Mouse (Mus musculus) MEL (cell line): ENCODE results near the gene Zbtb40. TPM values are rescaled to one million over a fixed set of nuclear protein-coding genes. Genes with fewer than 3 reads are reported as not detected.

ENCODE experiments used
- DNase-seq: peaks from one replicate; pipeline ENCODE4 v3.0.0; 2011; ENCODE audit warnings: low read depth, low spot score
- H3K27ac ChIP-seq: 2 replicates; pipeline ENCODE4 v1.5.1; 2012; ENCODE audit warnings: low read depth, mild to moderate bottlenecking, control low read depth, low read length, moderate library complexity; ENCODE audit not compliant: control insufficient read depth
- H3K27me3 ChIP-seq, 2 experiments: fragments of 150-350 bp in 1 of 2; sonication (generic) in 1 of 2; 2 replicates each; pipeline ENCODE4 v1.6.1; 2012; ENCODE audit warnings: low read length in 2 of 2, mild to moderate bottlenecking in 2 of 2, improper control_type of control experiment in 1 of 2, moderate library complexity in 1 of 2; ENCODE audit not compliant: insufficient read depth in 2 of 2, control insufficient read depth in 1 of 2
- H3K36me3 ChIP-seq, 2 experiments: 2 replicates each; pipeline ENCODE4 v1.6.1; 2012 to 2014; ENCODE audit warnings: low read length in 2 of 2, improper control_type of control experiment in 1 of 2, inconsistent platforms in 1 of 2, mild to moderate bottlenecking in 1 of 2; ENCODE audit not compliant: insufficient read depth in 2 of 2, control insufficient read depth in 1 of 2
- H3K4me1 ChIP-seq, 2 experiments: fragments of 150-350 bp in 1 of 2; sonication (generic) in 1 of 2; 2 replicates each; pipeline ENCODE4 v1.6.1; 2012; ENCODE audit warnings: low read length in 2 of 2, improper control_type of control experiment in 1 of 2, mild to moderate bottlenecking in 1 of 2; ENCODE audit not compliant: insufficient read depth in 2 of 2, control insufficient read depth in 1 of 2
- H3K4me3 ChIP-seq, 2 experiments: fragments of 150-350 bp in 1 of 2; sonication (generic) in 1 of 2; 2 replicates each; pipeline ENCODE4 v1.5.1; 2012; ENCODE audit warnings: low read depth in 2 of 2, low read length in 2 of 2, mild to moderate bottlenecking in 2 of 2, moderate library complexity in 2 of 2, control low read depth in 1 of 2, improper control_type of control experiment in 1 of 2; ENCODE audit not compliant: control insufficient read depth in 1 of 2, insufficient read depth in 1 of 2
- H3K79me2 ChIP-seq: 2 replicates; pipeline ENCODE4 v1.6.1; 2012; ENCODE audit warnings: mild to moderate bottlenecking, low read length, moderate library complexity; ENCODE audit not compliant: control insufficient read depth, poor library complexity, insufficient read depth
- H3K9ac ChIP-seq: 2 replicates; pipeline ENCODE4 v1.6.1; 2012; ENCODE audit warnings: low read depth, mild to moderate bottlenecking, control low read depth, low read length, moderate library complexity; ENCODE audit not compliant: control insufficient read depth, poor library complexity, severe bottlenecking
- H3K9me3 ChIP-seq: fragments of 150-350 bp; sonication (generic); replicated peaks from 2 replicates; pipeline ENCODE4 v1.6.1; 2012; ENCODE audit warnings: mild to moderate bottlenecking, low read length, improper control_type of control experiment, moderate library complexity; ENCODE audit not compliant: insufficient read depth
- BHLHE40 ChIP-seq: IDR thresholded peaks from 2 replicates; pipeline ENCODE4 v1.6.1; 2012; ENCODE audit warnings: low read depth, mild to moderate bottlenecking, inconsistent platforms, low read length, improper control_type of control experiment, borderline replicate concordance
- CHD1 ChIP-seq: IDR thresholded peaks from 2 replicates; pipeline ENCODE4 v1.6.1; 2012; ENCODE audit warnings: low read depth, mild to moderate bottlenecking, inconsistent platforms, low read length, improper control_type of control experiment
- CTCF ChIP-seq, 3 experiments: IDR thresholded peaks in 2 of 3; conservative IDR thresholded peaks in 1 of 3; 2 replicates each; pipeline ENCODE4 v1.5.1; 2011 to 2012; ENCODE audit warnings: low read length in 3 of 3, low read depth in 2 of 3, mild to moderate bottlenecking in 2 of 3, improper control_type of control experiment in 1 of 3, inconsistent platforms in 1 of 3, mixed read lengths in 1 of 3, moderate library complexity in 1 of 3; ENCODE audit not compliant: control insufficient read depth in 1 of 3, insufficient read depth in 1 of 3, poor library complexity in 1 of 3, severe bottlenecking in 1 of 3
- E2F4 ChIP-seq: IDR thresholded peaks from 2 replicates; pipeline ENCODE4 v1.6.1; 2011; ENCODE audit warnings: low read depth, low read length, improper control_type of control experiment, borderline replicate concordance
- GATA1 ChIP-seq: IDR thresholded peaks from 2 replicates; pipeline ENCODE4 v1.6.1; 2011; ENCODE audit warnings: low read depth, low read length, improper control_type of control experiment
- MAX ChIP-seq: IDR thresholded peaks from 2 replicates; pipeline ENCODE4 v1.6.1; 2011; ENCODE audit warnings: low read length, improper control_type of control experiment
- MEF2A ChIP-seq: IDR thresholded peaks from 2 replicates; pipeline ENCODE4 v1.6.1; 2014; ENCODE audit warnings: low read depth, mild to moderate bottlenecking, inconsistent platforms, low read length, improper control_type of control experiment; ENCODE audit not compliant: poor library complexity, insufficient replicate concordance, severe bottlenecking; ENCODE audit errors: extremely low read depth
- POLR2AphosphoS2 ChIP-seq: IDR thresholded peaks from 2 replicates; pipeline ENCODE4 v1.6.1; 2011; ENCODE audit warnings: low read length, improper control_type of control experiment
- POLR2AphosphoS5 ChIP-seq: IDR thresholded peaks from 2 replicates; pipeline ENCODE4 v1.6.1; 2012; ENCODE audit warnings: low read depth, borderline replicate concordance, mild to moderate bottlenecking, inconsistent platforms, low read length, moderate library complexity, mixed read lengths
- SIN3A ChIP-seq: IDR thresholded peaks from 2 replicates; pipeline ENCODE4 v1.6.1; 2012; ENCODE audit warnings: low read length, improper control_type of control experiment, inconsistent platforms
- SMC3 ChIP-seq: IDR thresholded peaks from 2 replicates; pipeline ENCODE4 v1.6.1; 2011; ENCODE audit warnings: low read depth, low read length, improper control_type of control experiment
- UBTF ChIP-seq: IDR thresholded peaks from 2 replicates; pipeline ENCODE4 v1.6.1; 2012; ENCODE audit warnings: low read depth, mild to moderate bottlenecking, inconsistent platforms, low read length, improper control_type of control experiment, moderate library complexity, borderline replicate concordance; ENCODE audit not compliant: insufficient read depth
- USF1 ChIP-seq: IDR thresholded peaks from 2 replicates; pipeline ENCODE4 v1.6.1; 2014; ENCODE audit warnings: low read depth, mild to moderate bottlenecking, inconsistent platforms, low read length, improper control_type of control experiment, moderate library complexity
- USF2 ChIP-seq, 2 experiments: IDR thresholded peaks; 2 replicates each; pipeline ENCODE4 v1.6.1; 2011 to 2012; ENCODE audit warnings: improper control_type of control experiment in 2 of 2, low read length in 2 of 2, borderline replicate concordance in 1 of 2, inconsistent platforms in 1 of 2, low read depth in 1 of 2, mild to moderate bottlenecking in 1 of 2; ENCODE audit not compliant: insufficient read depth in 1 of 2
- ZC3H11A ChIP-seq: IDR thresholded peaks from 2 replicates; pipeline ENCODE4 v1.6.1; 2012; ENCODE audit warnings: low read depth, mild to moderate bottlenecking, inconsistent platforms, low read length, improper control_type of control experiment
- ZKSCAN1 ChIP-seq: IDR thresholded peaks from 2 replicates; pipeline ENCODE4 v1.6.1; 2012; ENCODE audit warnings: low read depth, mild to moderate bottlenecking, inconsistent platforms, low read length, improper control_type of control experiment, moderate library complexity
- ZMIZ1 ChIP-seq: IDR thresholded peaks from 2 replicates; pipeline ENCODE4 v1.6.1; 2012; ENCODE audit warnings: low read depth, mild to moderate bottlenecking, inconsistent platforms, low read length, improper control_type of control experiment, moderate library complexity
- ZNF384 ChIP-seq: IDR thresholded peaks from 2 replicates; pipeline ENCODE4 v1.6.1; 2012; ENCODE audit warnings: low read depth, mild to moderate bottlenecking, inconsistent platforms, low read length, improper control_type of control experiment
- polyA plus RNA-seq, 2 experiments: library from polyadenylated mRNA; stranded (reverse) in 1 of 2; unstranded in 1 of 2; fragments of >175 nt in 1 of 2; fragments of >200 nt in 1 of 2; gene quantifications; 2 replicates each; pipeline versions ENCODE4 v1.2.1 to v1.2.4; 2012; ENCODE audit warnings: low replicate concordance in 2 of 2, low read depth in 1 of 2; ENCODE audit not compliant: insufficient read length in 2 of 2, insufficient read depth in 1 of 2, missing spikeins in 1 of 2
- total RNA-seq: library from RNA; depleted of rRNA; stranded (reverse); fragments of 300-350 nt; gene quantifications from 2 replicates; pipeline ENCODE4 v1.2.3, GENCODE M21; 2012

Zbtb40 gene
- total and polyA plus RNA-seq, 3 experiments: 9.6 to 14.4 TPM; not detected in 1

- H3K79me2 ChIP-seq: no peaks in the 10 kb centered on the region
- H3K9ac ChIP-seq: no peak overlapping the region
- no peaks in the 10 kb centered on the region for H3K27me3 ChIP-seq
- H3K27ac ChIP-seq: no peak overlapping the region
- DNase-seq: no peak
- no peaks in the 10 kb centered on the region for H3K36me3 ChIP-seq
- H3K4me1 ChIP-seq: no peaks in the 10 kb centered on the region
- no peaks in the 10 kb centered on the region for H3K9me3 ChIP-seq
- H3K4me3 ChIP-seq: no peak overlapping the region
- TF ChIP-seq ZC3H11A (no peak), MEF2A (no peak), ZNF384 (no peak), MAX (no peak), POLR2AphosphoS2 (no peak), USF1 (no peak), ZMIZ1 (no peak), UBTF (no peak), SMC3 (no peak), GATA1 (no peak), BHLHE40 (no peak), SIN3A (no peak)
These were observed 88.5 kb downstream of the Zbtb40 start for GRCm38 (mm10) chr4:136960068-136960467.

DNA sequence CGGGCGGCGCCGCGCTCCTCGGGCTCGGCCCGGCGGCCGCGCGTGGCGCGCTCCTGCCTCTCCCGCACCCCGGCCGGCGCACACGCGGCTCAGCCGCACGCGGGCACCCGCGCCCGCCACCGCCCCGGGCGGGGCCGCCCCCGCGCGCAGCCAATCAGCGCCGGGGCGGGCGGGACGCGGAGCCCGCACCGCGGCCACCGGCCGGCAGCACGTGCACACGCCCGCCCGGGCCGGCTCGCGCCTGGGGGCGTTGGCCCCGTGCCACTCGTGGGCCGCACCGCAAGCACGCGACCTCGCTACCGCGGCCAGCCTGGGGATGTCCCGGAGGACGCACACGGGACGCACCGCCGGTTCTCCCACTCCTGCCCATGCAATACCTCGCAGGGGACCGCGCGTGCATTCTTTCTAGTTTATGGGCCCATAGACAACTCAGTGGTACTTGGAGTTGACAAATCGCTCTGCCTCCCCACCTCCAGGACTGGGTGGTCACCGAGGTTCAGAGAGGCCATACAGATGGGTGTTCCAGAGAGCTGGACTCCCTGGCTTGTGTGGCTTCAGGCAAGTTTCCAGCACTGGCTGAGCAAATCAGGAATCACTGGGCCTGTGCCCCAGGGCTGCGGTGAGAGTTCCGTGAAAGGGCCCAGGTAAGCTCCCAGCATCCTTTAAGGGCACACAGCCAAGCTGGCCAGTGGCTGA, 91.7 kb downstream of the Zbtb40 start, which contains the start of gene Epha8:
Epha8 (minus strand) TSS at position 66 of the 696 bp plus-strand sequence.
- Histone ChIP-seq H3K9me3 (no peaks in the 10 kb centered on the region), H3K9ac (no peak within 1 kb of the TSS), H3K4me3 (no peak within 1 kb of the TSS), H3K27ac (no peak within 1 kb of the TSS), H3K36me3 (no peaks in the 10 kb centered on the region), H3K79me2 (no peaks in the 10 kb centered on the region), H3K27me3 (no peaks in the 10 kb centered on the region), H3K4me1 (no peaks in the 10 kb centered on the region)
- TF ChIP-seq POLR2AphosphoS5: no peak
- no peak for TF ChIP-seq E2F4
- no peak for TF ChIP-seq CHD1
- TF ChIP-seq USF2 (IDR thresholded peaks at IDR 0.05; ENCODE audit: borderline replicate concordance in 1 of 2, insufficient read depth in 1 of 2, low read depth in 1 of 2, low read length in 2 of 2): no peak
- TF ChIP-seq USF1: no peak
- TF ChIP-seq ZC3H11A: no peak
- TF ChIP-seq CTCF (IDR thresholded peaks at IDR 0.05 in 2 of 3, conservative IDR thresholded peaks at IDR 0.05 in 1 of 3; ENCODE audit: control insufficient read depth in 1 of 3, insufficient read depth in 1 of 3, low read depth in 2 of 3, low read length in 3 of 3, poor library complexity in 1 of 3, severe bottlenecking in 1 of 3): no peak
- no peak for TF ChIP-seq ZKSCAN1
- no peak for TF ChIP-seq MEF2A
- DNase-seq: no peak
